Mouse (Mus musculus): ENCODE results near the gene Cryba1.
"Not testable (repeated sequence)": the region's sequence is repeated elsewhere in the genome, so short reads cannot be mapped to it uniquely, and the experiment has no call there.

The Cryba1 gene

GRCm38 (mm10) chr11:77725183-77725582 lies at the start of gene Cryba1:
TSS of gene Cryba1 (minus strand) at chr11:77725283.
- no peak for DNase-seq (ENCODE audit: inconsistent age in 2 of 2, low spot score in 1 of 2)

GRCm38 (mm10) chr11:77771879-77772713 lies 47.0 kb upstream of the Cryba1 start:
- DNase-seq (ENCODE audit: inconsistent age in 2 of 2, low spot score in 1 of 2), result peak; percentile 57 to 76

DNA sequence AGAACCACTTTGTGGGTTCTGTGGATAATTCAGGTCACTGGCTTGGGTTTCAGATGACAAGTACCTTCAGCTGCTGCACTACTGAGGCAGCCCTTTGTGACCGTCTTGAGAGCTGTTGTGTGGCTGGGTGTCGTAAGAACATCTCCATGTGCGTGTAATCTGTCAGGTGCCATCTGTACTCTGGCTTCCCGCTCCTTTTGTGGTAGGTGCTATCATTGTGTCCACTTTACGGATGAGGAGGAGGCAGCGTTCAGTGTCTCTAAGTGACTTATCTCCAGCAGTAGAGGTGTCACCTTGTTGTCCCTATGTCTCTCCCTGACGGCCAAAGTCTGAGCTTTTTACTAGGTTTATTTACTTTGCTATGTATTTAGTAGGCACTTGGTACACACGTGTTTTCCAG lies 45.3 kb upstream of the Cryba1 start:
- peak in 1 of 2 experiments; percentile 35 for DNase-seq (ENCODE audit: inconsistent age in 2 of 2, low spot score in 1 of 2)

GRCm38 (mm10) chr11:77769496-77769895 lies 44.4 kb upstream of the Cryba1 start:
- DNase-seq (ENCODE audit: inconsistent age in 2 of 2, low spot score in 1 of 2), result peak in 1 of 2 experiments; percentile 16

GRCm38 (mm10) chr11:77766351-77767001 lies 41.4 kb upstream of the Cryba1 start:
- peak; percentile 79 to 86 for DNase-seq (ENCODE audit: inconsistent age in 2 of 2, low spot score in 1 of 2)

GRCm38 (mm10) chr11:77765459-77765777 lies 40.3 kb upstream of the Cryba1 start:
- DNase-seq (ENCODE audit: inconsistent age in 2 of 2, low spot score in 1 of 2), result peak in 1 of 2 experiments; percentile 56

DNA sequence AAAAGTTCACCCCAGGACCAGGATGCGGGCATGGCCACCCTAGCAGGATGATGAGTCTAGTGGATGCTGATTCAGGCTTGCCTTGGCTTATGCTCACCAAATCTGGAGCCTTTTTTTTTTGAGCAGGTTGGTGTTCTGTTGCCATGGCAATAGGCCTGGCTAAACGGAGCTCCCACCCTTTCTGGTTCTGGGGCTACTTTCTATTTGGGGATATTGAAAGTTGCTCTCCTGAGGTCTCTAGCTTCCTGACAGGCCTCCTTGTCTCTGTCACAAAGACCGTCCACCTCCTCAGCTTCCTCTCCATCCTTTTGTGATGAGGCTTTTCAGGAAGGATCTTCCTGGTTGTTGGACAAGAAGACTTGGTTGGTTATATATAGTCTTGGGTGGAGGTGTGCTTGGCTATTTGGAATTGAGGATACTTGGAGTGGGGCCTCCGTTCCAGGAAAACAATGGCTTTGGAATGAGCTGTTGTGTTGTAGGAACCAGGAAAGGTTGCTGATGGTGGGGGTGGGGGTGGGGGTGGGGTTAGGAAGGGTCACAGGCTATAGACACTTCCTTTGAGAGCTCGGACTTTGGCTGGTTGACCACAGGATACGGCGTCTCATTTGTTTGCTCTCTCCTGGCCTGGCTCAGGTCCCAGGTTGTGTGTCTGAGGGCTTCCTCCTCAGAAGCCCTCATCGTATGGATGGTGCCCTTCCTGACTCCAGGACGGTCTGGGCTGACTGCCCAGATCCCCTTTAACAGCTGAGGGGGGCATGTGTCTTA lies 39.8 kb upstream of the Cryba1 start:
- DNase-seq (ENCODE audit: inconsistent age in 2 of 2, low spot score in 1 of 2), result peak; percentile 53 to 69

DNA sequence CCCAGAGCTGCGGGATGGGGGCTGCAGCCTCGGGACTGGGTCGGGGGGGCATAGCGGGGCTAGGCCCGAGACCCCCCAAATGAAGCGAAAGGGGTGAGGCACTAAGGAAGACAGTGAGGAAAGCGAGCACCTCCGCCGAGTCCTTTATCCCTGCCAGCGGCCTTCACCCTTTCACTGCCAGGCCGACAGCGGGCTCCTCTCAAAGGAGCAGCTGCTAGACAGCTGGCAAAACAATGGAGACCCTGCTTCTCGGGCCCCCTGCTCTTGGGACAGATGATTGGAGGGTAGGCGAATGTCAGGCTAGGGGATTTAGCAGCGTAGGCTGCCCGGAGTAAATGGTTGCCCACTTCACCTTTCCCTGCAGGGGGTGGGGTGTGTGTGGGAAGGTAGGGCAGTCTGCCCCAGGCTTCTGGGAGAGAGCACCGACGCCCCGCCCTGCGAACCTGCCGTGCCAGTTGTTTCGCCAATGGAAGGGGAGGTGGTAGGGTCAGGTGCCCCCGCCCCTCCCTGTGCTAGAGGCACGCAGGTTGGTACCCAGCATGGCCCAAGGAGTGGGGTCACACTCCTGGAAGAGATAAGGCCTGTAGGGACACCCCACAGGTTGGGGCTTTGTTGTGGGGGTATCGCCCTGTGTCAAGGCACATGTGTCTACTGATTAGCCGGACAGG lies 38.7 kb upstream of the Cryba1 start:
- peak; percentile 74 to 85 for DNase-seq (ENCODE audit: inconsistent age in 2 of 2, low spot score in 1 of 2)

DNA sequence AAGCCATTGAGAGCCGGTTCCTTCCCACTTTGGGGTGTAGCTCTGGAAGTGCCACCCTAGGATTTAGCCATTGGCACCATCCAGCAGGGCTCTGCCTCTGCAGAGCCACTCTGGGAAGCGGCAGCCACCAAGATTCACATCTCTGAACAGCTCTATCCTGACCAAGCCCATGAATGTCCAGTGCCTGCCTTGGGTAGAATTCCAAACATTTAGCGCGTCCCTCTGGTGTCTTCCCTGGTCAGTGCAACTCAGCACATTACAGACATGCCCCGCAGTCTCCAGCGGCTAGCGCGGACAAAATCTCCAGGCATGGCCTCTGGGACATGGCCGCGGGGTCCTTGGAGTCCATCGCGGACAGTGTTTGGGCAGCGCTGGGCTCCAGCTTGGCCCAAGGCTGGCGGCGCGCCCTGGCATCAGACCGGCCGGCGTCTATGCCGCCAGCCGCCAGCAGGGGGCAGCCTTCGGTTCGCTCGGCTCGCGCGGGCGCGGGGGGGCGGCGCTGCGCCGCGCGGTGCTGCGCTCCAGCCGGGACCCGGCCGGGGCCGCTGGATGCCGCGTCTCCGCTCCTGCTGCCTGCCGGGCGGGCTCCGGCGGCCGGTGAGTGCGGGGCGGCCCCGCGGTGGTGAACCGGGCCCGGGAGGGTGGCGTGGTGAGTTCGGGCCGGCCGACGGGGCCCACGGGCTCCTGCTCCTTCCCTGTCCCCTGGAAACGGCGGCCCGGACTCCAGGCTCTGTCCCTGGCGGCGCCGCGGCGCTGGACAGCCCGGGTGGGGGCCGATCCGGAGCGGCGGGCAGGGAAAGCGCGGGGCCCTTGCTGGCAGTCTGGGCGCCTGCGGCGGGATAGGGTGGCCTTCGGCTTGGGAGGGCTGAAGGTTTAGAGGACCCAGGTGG lies 37.9 kb upstream of the Cryba1 start, which contains the start of gene Myo18a:
Gene Myo18a, plus strand, starts transcription at position 464 of the 890 bp plus-strand sequence.
- DNase-seq (ENCODE audit: inconsistent age in 2 of 2, low spot score in 1 of 2), result peak; percentile 90 to 96

- DNase-seq (ENCODE audit: inconsistent age in 2 of 2, low spot score in 1 of 2), result no peak
Observed at GRCm38 (mm10) chr11:77760031-77760430, 34.9 kb upstream of the Cryba1 start.

- DNase-seq (ENCODE audit: inconsistent age in 2 of 2, low spot score in 1 of 2), result no peak
Observed at GRCm38 (mm10) chr11:77753469-77753868, 28.4 kb upstream of the Cryba1 start.

GRCm38 (mm10) chr11:77752525-77752924 lies 27.4 kb upstream of the Cryba1 start:
- peak; percentile 60 to 77 for DNase-seq (ENCODE audit: inconsistent age in 2 of 2, low spot score in 1 of 2)

- DNase-seq (ENCODE audit: inconsistent age in 2 of 2, low spot score in 1 of 2), result no peak
Observed at GRCm38 (mm10) chr11:77748996-77749395, 23.9 kb upstream of the Cryba1 start.

DNA sequence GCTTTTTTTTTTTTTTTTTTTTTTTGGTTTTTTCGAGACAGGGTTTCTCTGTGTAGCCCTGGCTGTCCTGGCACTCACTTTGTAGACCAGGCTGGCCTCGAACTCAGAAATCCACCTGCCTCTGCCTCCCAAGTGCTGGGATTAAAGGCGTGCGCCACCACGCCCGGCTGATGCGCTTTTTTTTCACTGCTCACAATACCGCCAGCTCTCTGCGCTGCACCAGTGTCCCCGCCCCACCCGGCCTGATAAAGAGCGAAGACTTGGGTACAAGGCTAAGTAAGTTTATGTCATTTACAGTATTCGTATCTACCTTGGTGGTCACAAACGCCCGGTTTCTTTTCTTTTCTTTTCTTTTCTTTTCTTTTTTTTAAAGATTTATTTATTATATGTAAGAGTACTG lies 22.0 kb upstream of the Cryba1 start:
- DNase-seq (ENCODE audit: inconsistent age in 2 of 2, low spot score in 1 of 2), result not testable (repeated sequence)

GRCm38 (mm10) chr11:77746652-77747051 lies 21.6 kb upstream of the Cryba1 start:
- DNase-seq (ENCODE audit: inconsistent age in 2 of 2, low spot score in 1 of 2), result no peak

- DNase-seq (ENCODE audit: inconsistent age in 2 of 2, low spot score in 1 of 2), result peak; percentile 64 to 77
Observed at GRCm38 (mm10) chr11:77743966-77744365, 18.9 kb upstream of the Cryba1 start.

DNA sequence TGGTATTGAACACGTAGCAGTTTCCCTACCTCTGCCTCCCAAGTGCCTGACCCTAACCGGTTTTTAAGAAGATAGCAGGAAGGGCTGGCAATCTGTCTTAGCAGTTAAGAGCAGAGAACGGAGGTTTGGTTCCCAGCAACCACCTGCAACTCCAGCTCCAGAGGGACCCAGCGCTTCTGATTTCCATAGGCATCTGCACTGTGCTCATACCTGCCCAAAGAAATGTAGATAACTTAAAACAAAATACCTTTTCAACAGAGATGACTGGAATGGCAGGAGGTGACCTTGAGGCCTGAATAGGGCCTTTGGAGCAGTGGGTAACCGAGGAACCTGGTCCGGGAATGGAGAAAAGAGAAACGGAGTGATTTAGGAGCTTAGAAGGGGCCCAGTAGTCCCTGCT lies 13.5 kb upstream of the Cryba1 start:
- no peak for DNase-seq (ENCODE audit: inconsistent age in 2 of 2, low spot score in 1 of 2)

- DNase-seq (ENCODE audit: inconsistent age in 2 of 2, low spot score in 1 of 2), result peak; percentile 85 to 96
Observed at GRCm38 (mm10) chr11:77737289-77737688, 12.2 kb upstream of the Cryba1 start.

DNA sequence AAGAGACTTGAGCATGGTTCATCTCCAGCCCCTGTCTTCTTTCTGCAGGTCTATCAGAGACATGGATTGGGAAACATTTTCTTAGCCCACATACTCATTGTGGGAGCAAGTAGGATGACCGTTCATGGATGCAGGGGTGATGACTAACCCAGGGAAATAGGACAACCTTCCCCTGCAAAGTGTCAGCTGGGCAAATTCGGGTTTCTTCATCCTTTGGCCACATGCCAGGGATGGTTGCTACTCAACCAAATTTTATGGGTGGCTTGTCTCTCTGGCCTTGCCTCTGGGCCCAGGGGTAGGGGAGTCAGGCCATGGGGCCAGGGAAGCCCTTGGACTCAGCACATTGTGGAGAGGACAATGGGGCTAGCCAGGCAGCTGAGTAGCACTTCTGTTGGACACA lies 3.5 kb upstream of the Cryba1 start:
- DNase-seq (ENCODE audit: inconsistent age in 2 of 2, low spot score in 1 of 2), result peak; percentile 76 to 94

GRCm38 (mm10) chr11:77724766-77725165 lies 317 bp downstream of the Cryba1 start:
- DNase-seq (ENCODE audit: inconsistent age in 2 of 2, low spot score in 1 of 2), result no peak
